ENCODE assay signal across 13 mouse cellular contexts in the genomic region with DNA sequence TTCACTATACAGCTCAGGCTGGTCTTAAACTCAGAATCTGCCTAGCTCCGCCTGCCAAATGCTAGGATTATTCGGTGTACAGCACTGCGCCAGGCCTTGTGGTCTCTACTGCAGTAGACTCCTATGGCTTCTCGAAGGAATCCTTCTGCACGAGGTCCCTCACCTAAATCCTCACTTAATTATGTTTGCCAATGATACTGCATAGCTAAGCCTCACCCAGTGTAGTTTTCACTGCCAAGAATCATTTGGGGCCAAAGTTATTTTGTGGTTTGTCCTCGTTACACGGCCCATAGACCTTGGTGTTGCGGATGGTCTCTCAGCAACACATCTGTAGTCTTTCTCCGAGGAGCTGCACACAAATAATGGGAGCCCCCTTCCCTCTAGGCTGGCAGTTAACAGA.
"Had no signal": no experiment of that assay in that cellular context is flagged by ENCODE, and none has a peak within 500 bp of the region (broad histone marks: within the 10 kb centered on the region; RNA-seq: fewer than 3 reads in every experiment).

No protein-coding gene starts in this region.

- H3K4me2 ChIP-seq: limb, embryonic 13.5 days; midbrain, embryonic 12.5 days; neural tube, embryonic 13.5 days had no signal

- H3K27ac ChIP-seq: kidney, postnatal 0 days; limb, embryonic 13.5 days; liver, embryonic 14.5 days; midbrain, embryonic 12.5 days; neural tube, embryonic 13.5 days had no signal

- H3K4me3 ChIP-seq: limb, embryonic 13.5 days; midbrain, embryonic 12.5 days; neural tube, embryonic 13.5 days had no signal

- H3K9ac ChIP-seq: limb, embryonic 13.5 days; liver, embryonic 14.5 days; midbrain, embryonic 12.5 days; neural tube, embryonic 13.5 days had no signal

- H3K27me3 ChIP-seq: limb, embryonic 13.5 days; neural tube, embryonic 13.5 days had no signal

- DNase-seq: kidney, postnatal 36 days; layer of hippocampus, postnatal 36 days; lung, adult 18-20 months; lung, postnatal 10 days; right cerebral cortex, postnatal 4 days; spleen, adult 18-20 months; thymus, adult 2 months; thymus, postnatal 25 days had no signal

- H3K36me3 ChIP-seq: limb, embryonic 13.5 days; midbrain, embryonic 12.5 days; neural tube, embryonic 13.5 days had no signal
